In the genomic region with DNA sequence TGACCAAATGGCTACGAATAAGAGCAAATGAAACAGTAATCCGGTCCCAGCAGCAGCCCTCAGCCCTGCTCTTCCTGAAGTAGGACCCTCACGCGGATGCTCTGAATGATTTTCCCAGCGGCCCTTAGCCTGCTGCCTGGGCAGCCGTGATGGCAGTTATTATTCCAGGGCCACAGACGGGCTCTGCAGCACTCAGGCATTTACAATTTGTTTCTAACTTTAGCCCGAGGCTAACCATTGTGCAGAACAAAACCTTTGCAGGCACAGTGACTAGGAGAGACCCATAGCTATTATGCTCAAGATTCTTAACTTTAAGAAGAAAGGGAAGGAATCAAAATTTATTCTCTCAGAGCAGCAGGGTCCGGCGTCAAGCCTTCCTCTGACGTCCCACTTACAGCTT, we compare ENCODE assay signal across 17 mouse cellular contexts. TPM values are rescaled to one million over a fixed set of nuclear protein-coding genes. Genes with fewer than 3 reads are reported as not detected.
DNase-seq lines count a peak whose midpoint lies in the region; ATAC-seq and TF ChIP-seq lines count a peak whose summit lies in the region.
"Had no signal": no experiment of that assay in that cellular context is flagged by ENCODE, and none has a peak within 500 bp of the region (broad histone marks: within the 10 kb centered on the region; RNA-seq: fewer than 3 reads in every experiment).

No protein-coding gene starts in this region.

- H3K4me2 ChIP-seq in forebrain, embryonic 14.5 days (ENCODE audit: low read length), result peak overlapping the region; percentile 24; the same call in 1 of the 2 replicates
- H3K4me2 ChIP-seq in midbrain, embryonic 15.5 days, result no peak overlapping the region
- H3K4me2 ChIP-seq in heart, embryonic 12.5 days, result no peak overlapping the region
- H3K4me2 ChIP-seq: liver, embryonic 13.5 days; stomach, embryonic 15.5 days had no signal

- no peaks in the 10 kb centered on the region for H3K9me3 ChIP-seq in forebrain, embryonic 14.5 days (replicated peaks; ENCODE audit: control insufficient read depth, low read length)
- H3K9me3 ChIP-seq in midbrain, embryonic 15.5 days, result no peaks in the 10 kb centered on the region
- no peaks in the 10 kb centered on the region for H3K9me3 ChIP-seq in heart, embryonic 12.5 days (replicated peaks)
- H3K9me3 ChIP-seq: liver, embryonic 13.5 days; stomach, embryonic 15.5 days had no signal

- intact Hi-C loops in heart, adult 2 months (cut with DNase I), result no loop called here

- WGBS in heart, adult 2 months, result 66% methylated on average over 11 of the region's 11 CpGs
- WGBS in forebrain, embryonic 14.5 days, result 13% methylated on average over 11 of the region's 11 CpGs
- 20% methylated on average over 11 of the region's 11 CpGs for WGBS in midbrain, embryonic 15.5 days
- 62% methylated on average over 11 of the region's 11 CpGs for WGBS in heart, embryonic 12.5 days

- H3K4me3 ChIP-seq in heart, adult 2 months, result no peak overlapping the region
- no peak overlapping the region for H3K4me3 ChIP-seq in forebrain, embryonic 14.5 days (ENCODE audit: low read depth, low read length)
- no peak overlapping the region for H3K4me3 ChIP-seq in midbrain, embryonic 15.5 days
- H3K4me3 ChIP-seq in heart, embryonic 12.5 days, result no peak overlapping the region
- H3K4me3 ChIP-seq: liver, embryonic 13.5 days; stomach, embryonic 15.5 days had no signal

- no peak for TF ChIP-seq POLR2A in heart, adult 2 months (IDR thresholded peaks at IDR 0.05; ENCODE audit: insufficient read depth, low read depth, low read length)
- TF ChIP-seq POLR2A in brain, embryonic 14.5 days (IDR thresholded peaks at IDR 0.05; ENCODE audit: borderline replicate concordance, extremely low read depth, insufficient read depth, insufficient read length, poor library complexity, severe bottlenecking), result no peak

- DNase-seq in heart, adult 11 months, result peak; percentile 83
- no peak for DNase-seq in heart, adult 2 months
- DNase-seq in brain, embryonic 14.5 days (ENCODE audit: low read depth), result peak; percentile 75
- DNase-seq in forebrain, embryonic 14.5 days (ENCODE audit: low spot score), result peak; percentile 55
- DNase-seq in spleen, postnatal 14 days (ENCODE audit: low spot score in 2 of 2), result no peak
- DNase-seq in left cerebral cortex, adult 11 months (ENCODE audit: low spot score), result no peak
- DNase-seq: cerebellum, adult 11-12 months; gastrocnemius, postnatal 10 days; left cerebral cortex, postnatal 4 days; liver, embryonic 13.5 days; thymus, postnatal 14 days had no signal

- H3K79me2 ChIP-seq in heart, adult 2 months (replicated peaks; ENCODE audit: control insufficient read depth, insufficient read depth, low read length), result no peaks in the 10 kb centered on the region

- no peak overlapping the region for H3K9ac ChIP-seq in heart, adult 2 months (ENCODE audit: low read depth, low read length)
- peak overlapping the region; percentile 21; the same call in 1 of the 2 replicates for H3K9ac ChIP-seq in forebrain, embryonic 14.5 days (ENCODE audit: low read length)
- no peak overlapping the region for H3K9ac ChIP-seq in midbrain, embryonic 15.5 days
- no peak overlapping the region for H3K9ac ChIP-seq in heart, embryonic 12.5 days
- H3K9ac ChIP-seq: liver, embryonic 13.5 days; stomach, embryonic 15.5 days had no signal

- no peaks in the 10 kb centered on the region for H3K36me3 ChIP-seq in heart, adult 2 months (ENCODE audit: control insufficient read depth, insufficient read depth, low read length)
- peaks cover 61% of the 10 kb centered on the region for H3K36me3 ChIP-seq in forebrain, embryonic 14.5 days (ENCODE audit: control insufficient read depth, insufficient read depth, low read length)
- peaks cover 37% of the 10 kb centered on the region for H3K36me3 ChIP-seq in midbrain, embryonic 15.5 days (replicated peaks)
- H3K36me3 ChIP-seq in heart, embryonic 12.5 days, result peaks cover 65% of the 10 kb centered on the region

- TF ChIP-seq EP300 in heart, adult 2 months (IDR thresholded peaks at IDR 0.05; ENCODE audit: insufficient read depth, low read depth, low read length), result no peak

- no peaks in the 10 kb centered on the region for H3K27me3 ChIP-seq in heart, adult 2 months (ENCODE audit: control insufficient read depth, insufficient read depth, low read length)
- H3K27me3 ChIP-seq in forebrain, embryonic 14.5 days (replicated peaks; ENCODE audit: control insufficient read depth, insufficient read depth, low read length), result no peaks in the 10 kb centered on the region
- H3K27me3 ChIP-seq in midbrain, embryonic 15.5 days (replicated peaks), result no peaks in the 10 kb centered on the region
- no peaks in the 10 kb centered on the region for H3K27me3 ChIP-seq in heart, embryonic 12.5 days (replicated peaks)
- H3K27me3 ChIP-seq: liver, embryonic 13.5 days; stomach, embryonic 15.5 days had no signal

- peak; percentile 55 for ATAC-seq in forebrain, embryonic 14.5 days
- ATAC-seq in midbrain, embryonic 15.5 days (replicated peaks), result peak; percentile 53; the same call in 1 of the 2 replicates
- ATAC-seq in heart, embryonic 12.5 days (ENCODE audit: insufficient number of reproducible peaks, low FRiP score), result no peak
- ATAC-seq: lung, postnatal 0 days had no signal

- TF ChIP-seq CTCF in heart, adult 2 months (IDR thresholded peaks at IDR 0.05), result no peak
- no peak for TF ChIP-seq CTCF in brain, embryonic 14.5 days (IDR thresholded peaks at IDR 0.05; ENCODE audit: borderline replicate concordance, extremely low read depth, insufficient read depth, insufficient read length)

- no peak overlapping the region for H3K27ac ChIP-seq in heart, adult 2 months
- H3K27ac ChIP-seq in forebrain, embryonic 14.5 days (ENCODE audit: low read depth, low read length), result no peak overlapping the region
- 0 out of 2 replicates have a peak overlapping the region, but pooled peaks have one; percentile 31 for H3K27ac ChIP-seq in midbrain, embryonic 15.5 days
- H3K27ac ChIP-seq in heart, embryonic 12.5 days (ENCODE audit: poor library complexity, severe bottlenecking), result no peak overlapping the region
- H3K27ac ChIP-seq: kidney, postnatal 0 days; liver, embryonic 13.5 days; stomach, embryonic 15.5 days had no signal

- no peaks in the 10 kb centered on the region for H3K4me1 ChIP-seq in heart, adult 2 months (ENCODE audit: control insufficient read depth, insufficient read depth, low read length)
- H3K4me1 ChIP-seq in forebrain, embryonic 14.5 days (ENCODE audit: control insufficient read depth, insufficient read depth, low read length), result peaks cover 6% of the 10 kb centered on the region
- H3K4me1 ChIP-seq in midbrain, embryonic 15.5 days, result peaks cover 11% of the 10 kb centered on the region
- H3K4me1 ChIP-seq in heart, embryonic 12.5 days (replicated peaks), result peaks cover 17% of the 10 kb centered on the region; the same call in 1 of the 2 replicates
- H3K4me1 ChIP-seq: liver, embryonic 13.5 days; stomach, embryonic 15.5 days had no signal

RNA-seq across cellular contexts. Expression of a gene that starts 17.7 kb away (rescaled TPM):
- 100 to 1,000 TPM; 122 to 142 TPM for total RNA-seq in heart, adult 2 months (2021)
- polyA plus RNA-seq in heart, adult 2 months (2012; rRNA removed), result 36.1 and 86.5 TPM in 2 replicates
- polyA plus RNA-seq in brain, embryonic 14.5 days (2012; rRNA removed), result 87.3 and 123 TPM in 2 replicates
- polyA plus RNA-seq in forebrain, embryonic 14.5 days (2014; fragmentation: Nextera tagmentation; extraction: Ambion mirVana), result 83.7 and 96.6 TPM in 2 replicates
- polyA plus RNA-seq in midbrain, embryonic 15.5 days (2015; fragmentation: Nextera tagmentation; extraction: Ambion mirVana), result 106 and 118 TPM in 2 replicates
- 31.3 and 32.2 TPM in 2 replicates for polyA plus RNA-seq in heart, embryonic 12.5 days (2016; fragmentation: Nextera tagmentation; extraction: Ambion mirVana)

RNA-seq across cellular contexts. Expression of a gene that starts 18.0 kb away (rescaled TPM):
- 1 to 10 TPM; 3.5 to 4.2 TPM for total RNA-seq in heart, adult 2 months (2021)
- 1.1 and 1.2 TPM in 2 replicates for polyA plus RNA-seq in heart, adult 2 months (2012; rRNA removed)
- polyA plus RNA-seq in brain, embryonic 14.5 days (2012; rRNA removed), result 4.9 and 6.7 TPM in 2 replicates
- 15.9 and 19.1 TPM in 2 replicates for polyA plus RNA-seq in forebrain, embryonic 14.5 days (2014; fragmentation: Nextera tagmentation; extraction: Ambion mirVana)
- polyA plus RNA-seq in midbrain, embryonic 15.5 days (2015; fragmentation: Nextera tagmentation; extraction: Ambion mirVana), result 23.3 and 24.1 TPM in 2 replicates
- 5.7 and 6.6 TPM in 2 replicates for polyA plus RNA-seq in heart, embryonic 12.5 days (2016; fragmentation: Nextera tagmentation; extraction: Ambion mirVana)

RNA-seq across cellular contexts. Expression of a gene that starts 44.2 kb away (rescaled TPM):
- total RNA-seq in heart, adult 2 months (2021), result under 1 TPM; 0.16 to 0.23 TPM
- polyA plus RNA-seq in heart, adult 2 months (2012; rRNA removed), result 0.16 TPM in 1 of 2 replicates, not detected in the other
- polyA plus RNA-seq in brain, embryonic 14.5 days (2012; rRNA removed), result 1.3 and 1.6 TPM in 2 replicates
- polyA plus RNA-seq in forebrain, embryonic 14.5 days (2014; fragmentation: Nextera tagmentation; extraction: Ambion mirVana), result 0.19 and 0.36 TPM in 2 replicates
- 0.13 and 0.48 TPM in 2 replicates for polyA plus RNA-seq in midbrain, embryonic 15.5 days (2015; fragmentation: Nextera tagmentation; extraction: Ambion mirVana)
- polyA plus RNA-seq in heart, embryonic 12.5 days (2016; fragmentation: Nextera tagmentation; extraction: Ambion mirVana), result 0.10 TPM in 1 of 2 replicates, not detected in the other
- total RNA-seq: monocyte, adult 5-6 weeks had no signal

Comparison
In these comparisons a context has a peak if more than half of its experiments do, and no peak if none do; other contexts are left out.
1. DNase-seq: peak in heart, adult 11 months (single experiment), brain, embryonic 14.5 days (single experiment) and forebrain, embryonic 14.5 days (single experiment); none in heart, adult 2 months (0 of 2), spleen, postnatal 14 days (0 of 2) and left cerebral cortex, adult 11 months (single experiment).